Mouse (Mus musculus) liver, embryonic 14.5 days (tissue): ENCODE measurements around the gene Efcc1. TPM values are rescaled to one million over a fixed set of nuclear protein-coding genes. Genes with fewer than 3 reads are reported as not detected.

Source experiments
- ATAC-seq: fragments of 200-750 bp; cut with Nextera tagmentation; 2 replicates; pipeline ENCODE4 v1.8.0; 2017; ENCODE audit warnings: moderate number of reproducible peaks, mild to moderate bottlenecking, moderate library complexity; ENCODE audit not compliant: insufficient read depth
- DNase-seq, 3 experiments: peaks; one replicate each; pipeline ENCODE4 v3.0.0-alpha.2; 2012 to 2013; ENCODE audit warnings: low read depth in 3 of 3, low spot score in 3 of 3
- H3K27ac ChIP-seq: fragments of 300-500 bp; sonication (generic); 2 replicates; pipeline ENCODE4 v1.5.1; 2014; ENCODE audit warnings: moderate library complexity, mild to moderate bottlenecking, control low read depth, inconsistent platforms
- H3K27me3 ChIP-seq: fragments of 300-500 bp; sonication (generic); 2 replicates; pipeline ENCODE4 v1.6.1; 2014; ENCODE audit warnings: mild to moderate bottlenecking, low read length, moderate library complexity; ENCODE audit not compliant: control insufficient read depth, insufficient read depth
- H3K36me3 ChIP-seq: fragments of 300-500 bp; sonication (generic); replicated peaks from 2 replicates; pipeline ENCODE4 v1.6.1; 2014; ENCODE audit warnings: low read depth; ENCODE audit not compliant: control insufficient read depth, insufficient read depth
- H3K4me1 ChIP-seq, 2 experiments: fragments of 200-500 bp in 1 of 2; fragments of 300-500 bp in 1 of 2; sonication (generic) in 1 of 2; replicated peaks; 2 replicates each; pipeline ENCODE4 v1.6.1; 2012 to 2014; ENCODE audit warnings: antibody characterized with exemption in 1 of 2, inconsistent platforms in 1 of 2, low read length in 1 of 2; ENCODE audit not compliant: control insufficient read depth in 2 of 2, insufficient read depth in 2 of 2
- H3K4me2 ChIP-seq: fragments of 300-500 bp; sonication (generic); 2 replicates; pipeline ENCODE4 v1.6.1; 2014; ENCODE audit warnings: low read depth, mild to moderate bottlenecking, control low read depth, moderate library complexity
- H3K4me3 ChIP-seq, 2 experiments: fragments of 200-500 bp in 1 of 2; fragments of 300-500 bp in 1 of 2; sonication (generic) in 1 of 2; 2 replicates each; pipeline ENCODE4 v1.5.1; 2012 to 2014; ENCODE audit warnings: low read depth in 2 of 2, low read length in 2 of 2, mild to moderate bottlenecking in 2 of 2, control low read depth in 1 of 2, inconsistent platforms in 1 of 2, moderate library complexity in 1 of 2; ENCODE audit not compliant: insufficient read depth in 1 of 2
- H3K9ac ChIP-seq: fragments of 300-500 bp; sonication (generic); replicated peaks from 2 replicates; pipeline ENCODE4 v1.6.1; 2014; ENCODE audit warnings: mild to moderate bottlenecking, control low read depth, moderate library complexity
- H3K9me3 ChIP-seq: fragments of 300-500 bp; sonication (generic); 2 replicates; pipeline ENCODE4 v1.6.1; 2016; ENCODE audit warnings: low read length, mixed read lengths; ENCODE audit not compliant: control insufficient read depth
- CTCF ChIP-seq: IDR thresholded peaks from 2 replicates; pipeline ENCODE4 v1.5.1; 2016; ENCODE audit warnings: antibody characterized with exemption, low read depth, control low read depth
- EP300 ChIP-seq: IDR thresholded peaks from 2 replicates; pipeline ENCODE4 v1.6.1; 2016; ENCODE audit warnings: antibody characterized with exemption, low read depth
- WGBS: fragments of 180-500 bp; shearing (Covaris S2); extraction: QIAGEN DNeasy Blood & Tissue Kit; methylation state at CpG from one replicate; pipeline ENCODE4 v1.1.7; 2014; ENCODE audit not compliant: insufficient replicate concordance; 5-methylcytosine and 5-hydroxymethylcytosine counted together
- polyA plus RNA-seq, 2 experiments: library from polyadenylated mRNA; depleted of rRNA in 1 of 2; stranded (reverse) in 1 of 2; unstranded in 1 of 2; fragments of >200 nt; fragmentation: Nextera tagmentation in 1 of 2; extraction: Ambion mirVana in 1 of 2; gene quantifications; 2 replicates each; pipeline versions ENCODE4 v1.2.1 to v1.2.3; 2012 to 2014

Efcc1 gene
- polyA plus RNA-seq, 2 experiments, result 0.09 to 0.17 TPM

DNA sequence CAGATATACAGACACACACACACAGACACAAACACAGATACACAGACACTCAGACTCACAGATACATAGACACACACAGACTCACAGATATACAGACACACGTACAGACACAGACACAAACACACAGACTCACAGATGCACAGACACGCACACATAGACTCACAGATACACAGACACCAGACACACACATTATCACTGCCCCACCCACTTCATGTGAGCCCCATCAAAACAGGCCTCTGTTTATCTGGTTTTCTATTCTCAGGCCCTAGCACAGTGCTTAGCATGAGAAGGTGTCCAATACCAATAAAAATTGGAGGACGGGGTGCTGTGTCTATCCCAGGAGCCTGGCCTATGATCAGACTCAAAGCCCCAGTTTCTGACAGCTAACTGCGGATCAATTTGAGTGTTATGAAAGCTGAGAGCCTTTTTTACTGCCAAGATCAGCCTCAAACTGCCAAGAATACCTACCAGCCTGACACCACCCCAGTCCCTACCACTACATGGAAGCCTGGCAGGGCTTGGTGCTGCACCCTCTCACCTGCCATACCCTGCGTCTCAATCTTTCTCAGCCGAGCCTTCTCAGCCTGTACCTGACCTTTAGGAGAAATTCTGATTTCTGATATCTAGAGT lies 65.7 kb downstream of the Efcc1 start:
- H3K4me1 ChIP-seq, result peaks cover 38 to 53% of the 10 kb centered on the region in 2 experiments
- peak overlapping the region; percentile 88 for H3K27ac ChIP-seq
- H3K36me3 ChIP-seq, result peaks cover 32% of the 10 kb centered on the region
- H3K9me3 ChIP-seq, result no peaks in the 10 kb centered on the region
- peak overlapping the region; percentile 44 for H3K9ac ChIP-seq
- DNase-seq (peak in 2 of 3 experiments; percentile 50 to 53), ATAC-seq (peak; percentile 86)
- TF ChIP-seq CTCF (no peak), EP300 (no peak)
- no peaks in the 10 kb centered on the region for H3K27me3 ChIP-seq
- H3K4me2 ChIP-seq, result peak overlapping the region; percentile 61
- 52% methylated on average over 6 of the region's 6 CpGs for WGBS
- no peak overlapping the region for H3K4me3 ChIP-seq

DNA sequence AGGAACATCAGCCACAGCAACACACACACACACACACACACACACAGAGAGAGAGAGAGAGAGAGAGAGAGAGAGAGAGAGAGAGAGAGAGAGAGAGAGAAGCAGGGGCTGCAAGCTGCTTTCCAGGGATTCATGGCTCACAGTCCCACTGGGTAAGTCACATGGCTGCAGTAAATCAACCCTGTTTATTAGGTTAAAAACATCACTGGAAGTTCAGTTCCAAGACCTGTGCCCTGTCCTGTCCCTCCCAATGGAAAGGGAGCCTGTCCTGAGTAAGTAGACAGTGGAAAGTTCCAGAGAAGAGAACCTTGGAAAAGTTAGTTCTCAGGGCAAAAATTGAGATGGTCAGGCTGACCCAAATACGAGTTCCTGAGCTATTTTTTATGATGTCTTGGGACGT lies 66.7 kb downstream of the Efcc1 start:
- H3K9ac ChIP-seq, result no peak overlapping the region; the same call in 1 of the 2 replicates
- H3K9me3 ChIP-seq, result no peaks in the 10 kb centered on the region
- H3K27ac ChIP-seq, result peak overlapping the region; percentile 88
- no peaks in the 10 kb centered on the region for H3K27me3 ChIP-seq
- no peak for TF ChIP-seq CTCF
- TF ChIP-seq EP300, result no peak
- H3K4me1 ChIP-seq, result peaks cover 30 to 44% of the 10 kb centered on the region in 2 experiments
- no peak overlapping the region for H3K4me3 ChIP-seq
- 62% methylated on average over 2 of the region's 2 CpGs for WGBS
- H3K4me2 ChIP-seq, result no peak overlapping the region
- DNase-seq, result no peak
- H3K36me3 ChIP-seq, result peaks cover 25% of the 10 kb centered on the region
- no peak for ATAC-seq

DNA sequence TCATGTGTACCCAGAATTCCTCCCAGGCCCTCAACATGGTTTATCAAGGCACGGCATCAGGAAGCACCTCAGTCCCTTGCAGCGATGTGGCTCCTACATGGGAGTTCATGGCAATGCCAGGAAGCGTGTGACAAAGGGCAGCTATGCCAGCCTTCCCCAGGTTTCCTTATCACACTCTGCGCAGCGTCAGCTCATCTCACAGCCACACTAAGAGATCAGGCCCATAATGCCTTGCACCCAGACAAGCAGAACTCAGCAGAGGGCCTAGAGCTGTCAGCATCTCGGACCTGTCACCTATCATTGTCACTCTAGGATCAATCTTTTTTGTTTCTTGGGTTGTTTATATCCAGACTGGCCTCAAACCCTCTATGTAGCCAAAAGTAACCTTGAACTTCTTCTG lies 68.9 kb downstream of the Efcc1 start:
- H3K36me3 ChIP-seq, result peaks cover 11% of the 10 kb centered on the region
- H3K27me3 ChIP-seq, result no peaks in the 10 kb centered on the region
- 35% methylated on average over 6 of the region's 6 CpGs for WGBS
- H3K9me3 ChIP-seq, result no peaks in the 10 kb centered on the region
- H3K27ac ChIP-seq, result peak overlapping the region; percentile 8
- no peak for TF ChIP-seq CTCF
- TF ChIP-seq EP300, result peak; percentile 16; the same call in 1 of the 2 replicates
- H3K9ac ChIP-seq, result no peak overlapping the region; the same call in 1 of the 2 replicates
- H3K4me3 ChIP-seq, result no peak overlapping the region
- H3K4me2 ChIP-seq, result peak overlapping the region; percentile 9
- ATAC-seq, result peak; percentile 42
- peaks cover 30 to 42% of the 10 kb centered on the region in 2 experiments for H3K4me1 ChIP-seq
- no peak for DNase-seq

DNA sequence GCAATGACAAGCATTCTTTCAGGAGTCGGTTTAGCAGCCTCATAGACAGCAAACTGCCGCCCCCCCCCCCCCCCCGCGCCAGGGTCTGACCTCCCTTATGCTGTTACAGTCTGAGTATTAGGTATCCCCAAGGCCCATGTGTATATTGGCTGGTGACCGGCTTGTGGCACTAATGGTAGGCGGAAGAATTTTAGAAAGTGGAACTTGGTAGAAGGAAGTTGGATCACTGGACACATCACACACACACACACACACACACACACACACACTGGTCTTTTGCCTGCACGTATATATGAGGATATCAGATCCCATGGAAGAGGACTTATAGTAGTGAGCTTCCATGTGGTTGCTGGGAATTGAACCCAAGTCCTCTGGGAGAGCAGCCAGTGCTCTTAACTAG lies 71.8 kb downstream of the Efcc1 start:
- peaks cover 18% of the 10 kb centered on the region for H3K36me3 ChIP-seq
- no peak for ATAC-seq
- no peak overlapping the region for H3K9ac ChIP-seq
- WGBS, result 70% methylated on average over 7 of the region's 7 CpGs
- TF ChIP-seq EP300 (no peak), CTCF (no peak)
- no peak for DNase-seq
- H3K27ac ChIP-seq, result no peak overlapping the region
- H3K4me1 ChIP-seq, result peaks cover 19 to 31% of the 10 kb centered on the region in 2 experiments
- H3K4me2 ChIP-seq, result no peak overlapping the region
- H3K4me3 ChIP-seq, result no peak overlapping the region
- no peaks in the 10 kb centered on the region for H3K9me3 ChIP-seq
- no peaks in the 10 kb centered on the region for H3K27me3 ChIP-seq

DNA sequence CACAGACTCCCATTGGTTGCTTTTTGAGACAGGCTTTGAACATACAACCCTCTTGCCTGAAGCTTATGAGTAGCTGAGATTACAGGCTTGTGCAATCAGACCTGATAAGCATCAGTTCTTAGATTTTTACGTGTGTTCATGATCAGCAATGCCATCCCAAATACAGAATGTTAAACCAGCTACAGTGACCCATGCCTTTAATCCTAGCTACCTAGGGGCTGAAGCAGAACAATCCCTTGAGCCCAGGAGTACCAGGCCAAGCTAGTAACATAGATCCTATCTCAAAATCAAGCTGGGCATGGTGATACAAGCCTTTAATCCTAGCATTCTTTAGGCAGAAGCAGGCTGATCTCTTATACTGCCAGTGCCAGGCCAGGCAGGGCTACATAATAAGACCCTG lies 73.4 kb downstream of the Efcc1 start:
- WGBS, result 60% methylated on average over 1 of the region's 1 CpGs
- ATAC-seq, result no peak
- peaks cover 33 to 36% of the 10 kb centered on the region in 2 experiments for H3K4me1 ChIP-seq

More for the DNA sequence above, 73.4 kb downstream of the Efcc1 start:
- no peak for DNase-seq
- H3K27me3 ChIP-seq, result no peaks in the 10 kb centered on the region
- H3K27ac ChIP-seq, result no peak overlapping the region
- H3K9me3 ChIP-seq, result no peaks in the 10 kb centered on the region
- no peak overlapping the region for H3K9ac ChIP-seq
- H3K4me2 ChIP-seq, result no peak overlapping the region
- H3K4me3 ChIP-seq, result no peak overlapping the region
- H3K36me3 ChIP-seq, result peaks cover 25% of the 10 kb centered on the region
- TF ChIP-seq CTCF (no peak), EP300 (no peak)
